Mouse (Mus musculus) liver, embryonic 11.5 days (tissue): ENCODE data around the gene Mpped1. TPM values are rescaled to one million over a fixed set of nuclear protein-coding genes. Genes with fewer than 3 reads are reported as not detected.

Experiments used
- ATAC-seq: fragments of 200-750 bp; cut with Nextera tagmentation; replicated peaks from 2 replicates; pipeline ENCODE4 v1.8.0; 2017; ENCODE audit warnings: moderate number of reproducible peaks, mild to moderate bottlenecking, moderate TSS enrichment, moderate library complexity; ENCODE audit not compliant: low FRiP score
- DNase-seq: peaks from one replicate; pipeline ENCODE4 v3.0.0-alpha.2; 2017; ENCODE audit warnings: low spot score
- H3K27ac ChIP-seq: fragments of 300-500 bp; sonication (generic); 2 replicates; pipeline ENCODE4 v1.5.1; 2014; ENCODE audit warnings: mild to moderate bottlenecking, low read depth, low read length, control low read depth
- H3K27me3 ChIP-seq: fragments of 300-500 bp; sonication (generic); replicated peaks from 2 replicates; pipeline ENCODE4 v1.6.1; 2014; ENCODE audit warnings: low read length, mixed read lengths; ENCODE audit not compliant: control insufficient read depth, insufficient read depth
- H3K36me3 ChIP-seq: fragments of 300-500 bp; sonication (generic); 2 replicates; pipeline ENCODE4 v1.6.1; 2014; ENCODE audit warnings: mild to moderate bottlenecking, low read length, moderate library complexity, mixed read lengths; ENCODE audit not compliant: control insufficient read depth, insufficient read depth
- H3K4me1 ChIP-seq: fragments of 300-500 bp; sonication (generic); replicated peaks from 2 replicates; pipeline ENCODE4 v1.6.1; 2014; ENCODE audit warnings: low read length, mixed read lengths; ENCODE audit not compliant: control insufficient read depth, insufficient read depth
- H3K4me2 ChIP-seq: fragments of 300-500 bp; sonication (generic); 2 replicates; pipeline ENCODE4 v1.6.1; 2014; ENCODE audit warnings: mild to moderate bottlenecking, control low read depth, moderate library complexity
- H3K4me3 ChIP-seq: fragments of 300-500 bp; sonication (generic); 2 replicates; pipeline ENCODE4 v1.5.1; 2014; ENCODE audit warnings: low read depth, low read length, control low read depth
- H3K9ac ChIP-seq: fragments of 300-500 bp; sonication (generic); 2 replicates; pipeline ENCODE4 v1.6.1; 2014; ENCODE audit warnings: low read depth, low read length, control low read depth
- H3K9me3 ChIP-seq: fragments of 300-500 bp; sonication (generic); 2 replicates; pipeline ENCODE4 v1.6.1; 2016; ENCODE audit warnings: low read length, inconsistent platforms, mixed read lengths; ENCODE audit not compliant: control insufficient read depth
- WGBS: fragments of 180-500 bp; shearing (Covaris S2); extraction: QIAGEN DNeasy Blood & Tissue Kit; methylation state at CpG from one replicate; pipeline ENCODE4 v1.1.7; 2014; 5-methylcytosine and 5-hydroxymethylcytosine counted together
- polyA plus RNA-seq: library from polyadenylated mRNA; unstranded; fragments of >200 nt; fragmentation: Nextera tagmentation; extraction: Ambion mirVana; gene quantifications from 2 replicates; pipeline ENCODE4 v1.2.1, GENCODE M21; 2014

Mpped1 gene
- polyA plus RNA-seq, 1 experiment from 2014 or later, result 0.18 TPM

DNA sequence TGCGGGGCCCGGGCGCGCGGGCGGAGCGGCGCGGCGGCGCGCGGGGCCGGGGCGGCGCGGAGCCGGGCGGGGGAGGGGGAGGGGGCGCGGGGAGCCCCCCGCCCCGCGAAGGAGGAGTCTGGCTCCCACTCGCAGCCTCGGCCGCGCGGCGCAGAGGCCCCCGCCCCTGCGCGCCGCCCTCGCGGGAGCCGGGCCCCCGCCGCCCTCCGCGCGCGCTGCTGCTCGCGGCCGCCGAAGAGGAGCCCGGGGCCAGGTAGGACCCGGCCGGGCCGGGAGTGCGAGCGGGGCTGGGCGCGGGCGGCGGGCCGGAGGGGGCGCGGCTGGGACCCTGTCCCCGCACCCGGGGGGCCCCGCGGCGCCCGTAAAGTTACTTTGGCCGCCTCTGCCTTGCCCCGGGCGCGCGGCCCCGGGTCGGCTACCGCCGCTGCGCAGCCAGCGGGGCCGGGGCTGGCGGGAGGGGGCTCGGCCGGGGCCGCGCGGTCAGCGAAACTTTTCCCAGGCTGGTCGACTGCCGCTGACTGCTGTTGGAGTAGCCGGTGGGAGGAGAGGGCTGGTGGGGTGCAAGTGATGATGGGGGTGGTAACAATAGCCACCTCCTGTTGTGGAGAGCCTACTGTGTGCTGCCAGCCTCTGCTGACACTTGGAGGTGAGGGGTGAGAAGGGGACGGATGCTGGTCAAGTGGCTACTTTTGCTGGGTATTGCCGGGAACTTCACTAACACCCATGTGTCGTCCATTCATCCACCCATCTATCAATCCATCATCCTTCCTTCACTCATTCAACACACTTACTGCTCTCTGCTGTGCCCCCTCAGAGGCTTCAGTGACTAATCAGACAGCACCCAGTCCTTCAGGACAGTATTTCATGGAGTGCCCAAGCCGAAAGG lies 831 bp downstream of the Mpped1 start:
- H3K27me3 ChIP-seq, result peaks cover 57% of the 10 kb centered on the region
- ATAC-seq, result no peak

DNA sequence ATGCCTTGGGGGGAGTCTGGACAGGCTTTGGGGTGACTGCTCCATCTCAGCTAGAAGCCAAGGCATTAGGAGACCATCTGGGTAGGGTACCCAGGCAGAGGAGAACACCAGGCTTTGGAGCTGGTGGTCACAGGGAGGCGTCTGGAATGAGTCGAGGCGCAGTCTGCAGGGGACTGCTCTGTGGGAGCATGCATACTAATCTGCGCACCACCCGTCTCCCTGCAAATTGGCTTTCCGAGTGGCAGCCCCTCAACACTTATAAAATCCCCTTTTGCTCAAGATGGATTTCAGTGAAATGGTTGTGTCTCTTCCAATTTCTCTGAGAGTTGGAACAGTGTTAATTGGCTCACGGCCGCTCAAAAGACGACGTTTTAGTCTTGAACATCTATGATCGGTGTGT lies 2.0 kb downstream of the Mpped1 start:
- no peaks in the 10 kb centered on the region for H3K36me3 ChIP-seq
- no peak overlapping the region for H3K9ac ChIP-seq
- H3K27ac ChIP-seq, result no peak overlapping the region
- 73% methylated on average over 11 of the region's 11 CpGs for WGBS
- no peak overlapping the region for H3K4me3 ChIP-seq
- ATAC-seq (no peak), DNase-seq (no peak)
- no peak overlapping the region for H3K4me2 ChIP-seq
- H3K9me3 ChIP-seq, result no peaks in the 10 kb centered on the region
- H3K4me1 ChIP-seq, result no peaks in the 10 kb centered on the region
- H3K27me3 ChIP-seq, result peaks cover 57% of the 10 kb centered on the region

More for the DNA sequence above, 831 bp downstream of the Mpped1 start:
- DNase-seq, result no peak
- no peak overlapping the region for H3K27ac ChIP-seq
- peak overlapping the region; percentile 48 for H3K4me3 ChIP-seq
- no peak overlapping the region for H3K9ac ChIP-seq
- peak overlapping the region; percentile 57 for H3K4me2 ChIP-seq
- H3K36me3 ChIP-seq, result no peaks in the 10 kb centered on the region
- H3K4me1 ChIP-seq, result no peaks in the 10 kb centered on the region
- no peaks in the 10 kb centered on the region for H3K9me3 ChIP-seq
- WGBS, result 5% methylated on average over 39 of the region's 92 CpGs

GRCm38 (mm10) chr15:83782284-83782683 lies 3.0 kb downstream of the Mpped1 start:
- no peak overlapping the region for H3K9ac ChIP-seq
- 48% methylated on average over 9 of the region's 9 CpGs for WGBS
- no peak for DNase-seq
- H3K36me3 ChIP-seq, result no peaks in the 10 kb centered on the region
- ATAC-seq, result no peak
- no peaks in the 10 kb centered on the region for H3K9me3 ChIP-seq
- H3K4me3 ChIP-seq, result no peak overlapping the region
- H3K4me1 ChIP-seq, result no peaks in the 10 kb centered on the region
- H3K27ac ChIP-seq, result no peak overlapping the region
- H3K4me2 ChIP-seq, result no peak overlapping the region
- peaks cover 52% of the 10 kb centered on the region for H3K27me3 ChIP-seq

- H3K27me3 ChIP-seq, result peaks cover 27% of the 10 kb centered on the region
- ATAC-seq, result no peak
- no peaks in the 10 kb centered on the region for H3K4me1 ChIP-seq
- no peak overlapping the region for H3K9ac ChIP-seq
- no peaks in the 10 kb centered on the region for H3K36me3 ChIP-seq
- H3K27ac ChIP-seq, result no peak overlapping the region
- no peaks in the 10 kb centered on the region for H3K9me3 ChIP-seq
- WGBS, result 78% methylated on average over 9 of the region's 9 CpGs
- H3K4me2 ChIP-seq, result no peak overlapping the region
- no peak overlapping the region for H3K4me3 ChIP-seq
- DNase-seq, result no peak
These were observed 5.5 kb downstream of the Mpped1 start for GRCm38 (mm10) chr15:83784772-83785171.

DNA sequence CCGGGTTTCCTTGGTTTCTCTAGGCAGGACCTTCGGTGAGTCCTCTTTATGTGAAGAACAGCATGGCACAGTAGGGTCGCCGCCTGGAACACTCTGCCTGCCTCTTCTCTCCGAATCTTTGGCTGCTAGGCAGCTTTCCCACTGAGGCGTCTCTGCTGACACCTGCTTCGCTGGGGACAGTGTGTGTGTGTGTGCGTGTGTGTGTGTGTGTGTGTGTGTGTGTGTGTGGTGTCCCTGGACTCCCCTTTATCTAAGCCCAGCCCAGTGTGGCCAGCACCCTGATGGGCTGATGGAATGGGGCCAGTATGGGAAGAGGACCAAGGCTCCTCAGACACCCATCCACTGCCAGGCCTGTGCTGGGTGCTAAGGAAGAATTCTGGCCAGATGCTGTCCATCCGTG lies 9.8 kb downstream of the Mpped1 start:
- no peak overlapping the region for H3K9ac ChIP-seq
- no peak overlapping the region for H3K4me2 ChIP-seq
- no peaks in the 10 kb centered on the region for H3K27me3 ChIP-seq
- H3K36me3 ChIP-seq, result no peaks in the 10 kb centered on the region
- ATAC-seq (no peak), DNase-seq (no peak)
- no peak overlapping the region for H3K27ac ChIP-seq
- no peaks in the 10 kb centered on the region for H3K9me3 ChIP-seq
- H3K4me3 ChIP-seq, result no peak overlapping the region
- H3K4me1 ChIP-seq, result no peaks in the 10 kb centered on the region
- 64% methylated on average over 9 of the region's 9 CpGs for WGBS

DNA sequence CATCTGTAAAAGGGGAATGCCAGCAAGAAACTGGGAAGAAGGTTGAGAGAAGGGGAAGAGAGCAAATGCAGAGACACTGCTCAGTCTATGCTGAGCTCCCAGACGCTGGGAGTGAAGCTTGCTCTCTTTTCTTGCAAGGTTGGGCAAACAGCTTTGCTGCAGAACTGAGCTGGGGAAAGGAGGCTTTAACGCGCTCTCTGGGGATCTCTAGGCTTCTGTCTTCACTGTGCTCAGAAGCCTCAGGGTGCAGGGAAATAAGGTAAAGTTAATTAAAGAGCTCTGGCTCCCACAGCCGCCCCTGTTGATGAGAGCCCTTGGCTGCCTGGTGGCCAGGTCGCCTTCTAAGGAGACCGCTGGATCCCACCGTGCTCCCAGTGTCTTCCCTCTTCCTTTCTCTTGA lies 17.7 kb downstream of the Mpped1 start:
- Histone ChIP-seq H3K36me3 (no peaks in the 10 kb centered on the region), H3K27ac (no peak overlapping the region), H3K4me1 (no peaks in the 10 kb centered on the region), H3K4me2 (no peak overlapping the region), H3K9ac (no peak overlapping the region), H3K27me3 (no peaks in the 10 kb centered on the region), H3K9me3 (no peaks in the 10 kb centered on the region), H3K4me3 (no peak overlapping the region)
- DNase-seq, result no peak
- no peak for ATAC-seq
- WGBS, result 62% methylated on average over 7 of the region's 7 CpGs

GRCm38 (mm10) chr15:83798964-83799363 lies 19.7 kb downstream of the Mpped1 start:
- no peak overlapping the region for H3K9ac ChIP-seq
- 83% methylated on average over 11 of the region's 11 CpGs for WGBS
- DNase-seq (no peak), ATAC-seq (no peak)
- H3K9me3 ChIP-seq, result no peaks in the 10 kb centered on the region
- no peak overlapping the region for H3K4me3 ChIP-seq
- H3K36me3 ChIP-seq, result no peaks in the 10 kb centered on the region
- no peaks in the 10 kb centered on the region for H3K4me1 ChIP-seq
- no peaks in the 10 kb centered on the region for H3K27me3 ChIP-seq
- H3K4me2 ChIP-seq, result no peak overlapping the region
- H3K27ac ChIP-seq, result no peak overlapping the region

- no peak overlapping the region for H3K27ac ChIP-seq
- H3K27me3 ChIP-seq, result no peaks in the 10 kb centered on the region
- DNase-seq (no peak), ATAC-seq (no peak)
- H3K36me3 ChIP-seq, result no peaks in the 10 kb centered on the region
- H3K4me2 ChIP-seq, result no peak overlapping the region
- WGBS, result 64% methylated on average over 5 of the region's 5 CpGs
- no peak overlapping the region for H3K9ac ChIP-seq
- H3K4me1 ChIP-seq, result no peaks in the 10 kb centered on the region
- H3K9me3 ChIP-seq, result no peaks in the 10 kb centered on the region
- no peak overlapping the region for H3K4me3 ChIP-seq
These were observed 21.7 kb downstream of the Mpped1 start for GRCm38 (mm10) chr15:83801011-83801410.

GRCm38 (mm10) chr15:83814106-83814505 lies 34.8 kb downstream of the Mpped1 start:
- Histone ChIP-seq H3K9ac (no peak overlapping the region), H3K27ac (no peak overlapping the region), H3K36me3 (no peaks in the 10 kb centered on the region), H3K27me3 (no peaks in the 10 kb centered on the region), H3K9me3 (no peaks in the 10 kb centered on the region), H3K4me2 (no peak overlapping the region), H3K4me3 (no peak overlapping the region), H3K4me1 (no peaks in the 10 kb centered on the region)
- 63% methylated on average over 6 of the region's 6 CpGs for WGBS
- no peak for ATAC-seq
- no peak for DNase-seq
